Mouse (Mus musculus) hindbrain, embryonic 14.5 days (tissue): ENCODE results near the gene Pde6c. TPM values are rescaled to one million over a fixed set of nuclear protein-coding genes. Genes with fewer than 3 reads are reported as not detected.

ENCODE experiments used
- ATAC-seq: fragments of 200-750 bp; cut with Nextera tagmentation; 2 replicates; pipeline ENCODE4 v1.8.0; 2017; ENCODE audit warnings: moderate number of reproducible peaks, mild to moderate bottlenecking, moderate TSS enrichment, moderate library complexity; ENCODE audit not compliant: low FRiP score
- DNase-seq: peaks from one replicate; pipeline ENCODE4 v3.0.0-alpha.2; 2015; ENCODE audit warnings: low spot score
- H3K27ac ChIP-seq: fragments of 300-500 bp; sonication (generic); 2 replicates; pipeline ENCODE4 v1.5.1; 2014; ENCODE audit warnings: mild to moderate bottlenecking, moderate library complexity
- H3K27me3 ChIP-seq: fragments of 300-500 bp; sonication (generic); 2 replicates; pipeline ENCODE4 v1.6.1; 2014; ENCODE audit warnings: mild to moderate bottlenecking, low read length, mixed read lengths; ENCODE audit not compliant: control insufficient read depth, insufficient read depth
- H3K36me3 ChIP-seq: fragments of 300-500 bp; sonication (generic); replicated peaks from 2 replicates; pipeline ENCODE4 v1.6.1; 2014; ENCODE audit not compliant: control insufficient read depth, insufficient read depth
- H3K4me1 ChIP-seq: fragments of 300-500 bp; sonication (generic); replicated peaks from 2 replicates; pipeline ENCODE4 v1.6.1; 2014; ENCODE audit warnings: antibody characterized with exemption, low read length, mixed read lengths; ENCODE audit not compliant: control insufficient read depth, insufficient read depth
- H3K4me2 ChIP-seq: fragments of 300-500 bp; sonication (generic); replicated peaks from 2 replicates; pipeline ENCODE4 v1.6.1; 2014; ENCODE audit warnings: mild to moderate bottlenecking, moderate library complexity
- H3K4me3 ChIP-seq: fragments of 300-500 bp; sonication (generic); replicated peaks from 2 replicates; pipeline ENCODE4 v1.5.1; 2014; ENCODE audit warnings: mild to moderate bottlenecking, low read length
- H3K9ac ChIP-seq: fragments of 300-500 bp; sonication (generic); 2 replicates; pipeline ENCODE4 v1.6.1; 2014
- H3K9me3 ChIP-seq: fragments of 300-500 bp; sonication (generic); 2 replicates; pipeline ENCODE4 v1.6.1; 2016; ENCODE audit warnings: low read length; ENCODE audit not compliant: control insufficient read depth
- WGBS: fragments of 180-500 bp; shearing (Covaris S2); extraction: QIAGEN DNeasy Blood & Tissue Kit; methylation state at CpG from one replicate; pipeline ENCODE4 v1.1.7; 2014; 5-methylcytosine and 5-hydroxymethylcytosine counted together
- polyA plus RNA-seq: library from polyadenylated mRNA; unstranded; fragments of >200 nt; fragmentation: Nextera tagmentation; extraction: Ambion mirVana; gene quantifications from 2 replicates; pipeline ENCODE4 v1.2.1, GENCODE M21; 2014

Pde6c gene
- polyA plus RNA-seq, 1 experiment from 2014 or later = 0.21 TPM

- H3K27ac ChIP-seq = no peak overlapping the region
- WGBS = 96% methylated on average over 15 of the region's 15 CpGs
Observed at GRCm38 (mm10) chr19:38109506-38110242, 22.9 kb upstream of the Pde6c start.

GRCm38 (mm10) chr19:38111056-38111455 lies 21.5 kb upstream of the Pde6c start:
- no peak for ATAC-seq
- WGBS = 84% methylated on average over 8 of the region's 8 CpGs

More at GRCm38 (mm10) chr19:38109506-38110242, 22.9 kb upstream of the Pde6c start:
- Histone ChIP-seq H3K4me1 (no peaks in the 10 kb centered on the region), H3K4me2 (no peak overlapping the region), H3K9ac (no peak overlapping the region), H3K36me3 (no peaks in the 10 kb centered on the region), H3K9me3 (no peaks in the 10 kb centered on the region), H3K4me3 (no peak overlapping the region), H3K27me3 (no peaks in the 10 kb centered on the region)
- no peak for ATAC-seq
- DNase-seq = no peak

GRCm38 (mm10) chr19:38112575-38112974 lies 20.0 kb upstream of the Pde6c start:
- Histone ChIP-seq H3K27me3 (no peaks in the 10 kb centered on the region), H3K4me2 (no peak overlapping the region), H3K4me1 (no peaks in the 10 kb centered on the region), H3K36me3 (no peaks in the 10 kb centered on the region), H3K9ac (no peak overlapping the region), H3K4me3 (no peak overlapping the region), H3K27ac (no peak overlapping the region), H3K9me3 (no peaks in the 10 kb centered on the region)
- WGBS = 51% methylated on average over 4 of the region's 4 CpGs
- DNase-seq (no peak), ATAC-seq (no peak)

More at GRCm38 (mm10) chr19:38111056-38111455, 21.5 kb upstream of the Pde6c start:
- H3K4me2 ChIP-seq = no peak overlapping the region
- DNase-seq = no peak
- no peak overlapping the region for H3K9ac ChIP-seq
- H3K27ac ChIP-seq = no peak overlapping the region
- no peaks in the 10 kb centered on the region for H3K4me1 ChIP-seq
- H3K9me3 ChIP-seq = no peaks in the 10 kb centered on the region
- no peak overlapping the region for H3K4me3 ChIP-seq
- no peaks in the 10 kb centered on the region for H3K36me3 ChIP-seq
- H3K27me3 ChIP-seq = no peaks in the 10 kb centered on the region

DNA sequence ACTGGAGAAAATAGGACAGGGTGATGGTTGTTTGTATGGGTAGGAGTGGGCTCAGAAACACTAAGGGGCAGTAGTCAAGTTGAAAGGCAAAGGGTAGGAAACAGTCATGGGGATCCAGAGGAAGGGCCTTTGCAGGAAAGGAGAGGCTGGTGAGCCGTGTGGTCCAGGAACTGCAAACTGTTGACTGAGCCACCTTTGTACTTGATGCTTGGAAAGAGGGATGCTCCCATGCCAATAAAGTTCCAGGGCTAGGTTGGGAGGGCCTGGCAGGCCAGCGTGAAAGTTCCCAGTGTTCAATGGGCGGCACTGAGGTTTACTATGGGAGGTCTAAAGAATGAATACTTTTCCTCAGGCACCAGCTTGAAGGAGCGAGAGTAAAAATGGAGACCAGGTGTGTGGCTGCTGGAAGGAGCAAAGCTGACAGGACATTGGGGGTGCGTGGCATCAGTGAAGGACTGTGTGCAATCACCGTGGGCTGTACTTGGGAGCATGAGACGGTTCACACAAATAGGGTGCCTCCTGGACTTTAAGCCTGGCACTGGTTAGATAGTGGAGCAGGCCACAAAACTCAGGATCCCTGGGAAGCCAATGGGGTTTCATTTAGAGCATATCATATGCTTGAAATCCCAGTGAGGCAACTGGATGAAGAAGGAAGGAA lies 17.6 kb upstream of the Pde6c start:
- DNase-seq = no peak
- Histone ChIP-seq H3K4me1 (no peaks in the 10 kb centered on the region), H3K4me2 (no peak overlapping the region), H3K9me3 (no peaks in the 10 kb centered on the region), H3K27ac (no peak overlapping the region), H3K9ac (no peak overlapping the region), H3K36me3 (no peaks in the 10 kb centered on the region), H3K4me3 (no peak overlapping the region), H3K27me3 (no peaks in the 10 kb centered on the region)
- WGBS = 89% methylated on average over 7 of the region's 7 CpGs
- ATAC-seq = no peak

DNA sequence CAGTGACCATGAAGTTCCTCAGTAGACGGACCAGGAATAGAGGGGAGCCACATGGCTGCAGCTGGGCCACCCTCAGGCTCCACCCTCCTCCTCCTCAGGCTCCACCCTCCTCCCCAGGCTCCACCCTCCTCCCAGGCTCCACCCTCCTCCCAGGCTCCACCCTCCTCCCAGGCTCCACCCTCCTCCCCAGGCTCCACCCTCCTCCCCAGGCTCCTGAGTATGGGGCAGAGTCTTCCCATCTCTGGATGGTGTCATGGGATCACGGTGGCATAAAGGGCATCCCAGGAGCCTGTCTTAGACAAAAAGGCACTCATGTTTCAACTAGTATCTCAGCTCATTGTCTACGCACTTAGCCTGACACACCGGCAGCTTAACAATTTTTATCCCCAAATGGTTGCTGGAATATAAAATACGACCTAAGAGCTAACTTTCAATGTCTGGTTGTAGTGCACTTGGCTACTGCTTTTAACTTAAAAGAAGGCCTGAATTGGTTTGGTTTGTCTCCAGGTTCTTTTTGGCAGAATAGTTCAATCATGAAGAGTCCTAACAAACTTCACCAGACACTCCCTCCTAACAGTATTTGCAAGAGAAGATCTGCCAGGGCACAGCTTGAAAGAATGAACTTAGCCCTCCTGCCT lies 12.3 kb upstream of the Pde6c start:
- DNase-seq (no peak), ATAC-seq (no peak)
- Histone ChIP-seq H3K4me2 (no peak overlapping the region), H3K4me3 (no peak overlapping the region), H3K36me3 (no peaks in the 10 kb centered on the region), H3K27ac (no peak overlapping the region), H3K9ac (no peak overlapping the region), H3K4me1 (no peaks in the 10 kb centered on the region), H3K9me3 (no peaks in the 10 kb centered on the region), H3K27me3 (peaks cover 16% of the 10 kb centered on the region)
- WGBS = 86% methylated on average over 5 of the region's 5 CpGs

GRCm38 (mm10) chr19:38123921-38124320 lies 8.7 kb upstream of the Pde6c start:
- WGBS = 30% methylated on average over 9 of the region's 9 CpGs
- no peak for ATAC-seq

DNA sequence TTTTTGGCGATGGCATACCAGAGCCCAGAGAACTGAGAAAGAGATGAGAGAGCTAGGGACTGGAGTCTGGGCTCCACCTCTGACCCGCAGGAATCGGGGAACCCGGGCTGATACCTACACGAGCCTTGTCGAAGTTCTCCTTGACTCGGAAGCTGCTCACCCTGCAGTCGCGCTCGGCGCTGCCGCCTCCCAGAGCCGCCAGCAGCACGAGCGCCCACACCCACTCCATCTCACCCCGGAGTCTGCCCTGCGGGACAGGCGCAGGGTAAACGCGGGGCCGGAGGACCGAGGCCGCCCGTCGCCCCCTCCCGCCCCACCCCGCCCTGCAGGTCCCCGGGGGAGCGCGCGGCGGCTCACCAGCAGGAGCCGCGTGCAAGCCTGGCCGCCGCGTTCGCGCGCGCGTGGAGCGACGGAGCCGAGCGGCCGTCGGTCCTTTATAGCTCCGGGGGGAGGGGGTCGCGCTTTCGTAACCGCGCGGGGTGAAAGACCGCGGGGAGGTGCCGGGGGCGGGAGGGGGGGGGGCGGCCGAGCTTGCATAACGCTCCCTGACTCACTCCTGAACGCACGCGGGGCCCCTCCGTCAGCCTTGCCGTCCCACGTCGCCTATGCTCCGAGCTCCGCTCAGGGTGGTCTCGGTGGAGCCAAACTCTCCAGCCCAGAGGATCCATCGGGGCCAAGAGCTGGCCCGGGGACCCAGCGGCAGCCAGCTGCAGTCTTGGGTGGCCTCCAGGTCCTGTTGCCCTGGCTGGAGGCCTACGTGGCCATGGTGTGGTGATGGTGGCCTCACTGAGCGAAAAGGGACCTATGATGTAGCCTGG lies 8.0 kb upstream of the Pde6c start:
- DNase-seq (no peak), ATAC-seq (peak; percentile 75)
- Histone ChIP-seq H3K4me2 (peak overlapping the region; percentile 74), H3K36me3 (no peaks in the 10 kb centered on the region), H3K4me3 (peak overlapping the region; percentile 49), H3K9ac (peak overlapping the region; percentile 51), H3K27me3 (peaks cover 23% of the 10 kb centered on the region), H3K9me3 (no peaks in the 10 kb centered on the region), H3K4me1 (no peaks in the 10 kb centered on the region), H3K27ac (no peak overlapping the region)
- 1% methylated on average over 74 of the region's 77 CpGs for WGBS

More at GRCm38 (mm10) chr19:38123921-38124320, 8.7 kb upstream of the Pde6c start:
- Histone ChIP-seq H3K9ac (no peak overlapping the region), H3K9me3 (no peaks in the 10 kb centered on the region), H3K4me1 (no peaks in the 10 kb centered on the region), H3K36me3 (no peaks in the 10 kb centered on the region), H3K27me3 (peaks cover 23% of the 10 kb centered on the region), H3K4me3 (peak overlapping the region; percentile 49), H3K4me2 (peak overlapping the region; percentile 74), H3K27ac (no peak overlapping the region)
- no peak for DNase-seq

DNA sequence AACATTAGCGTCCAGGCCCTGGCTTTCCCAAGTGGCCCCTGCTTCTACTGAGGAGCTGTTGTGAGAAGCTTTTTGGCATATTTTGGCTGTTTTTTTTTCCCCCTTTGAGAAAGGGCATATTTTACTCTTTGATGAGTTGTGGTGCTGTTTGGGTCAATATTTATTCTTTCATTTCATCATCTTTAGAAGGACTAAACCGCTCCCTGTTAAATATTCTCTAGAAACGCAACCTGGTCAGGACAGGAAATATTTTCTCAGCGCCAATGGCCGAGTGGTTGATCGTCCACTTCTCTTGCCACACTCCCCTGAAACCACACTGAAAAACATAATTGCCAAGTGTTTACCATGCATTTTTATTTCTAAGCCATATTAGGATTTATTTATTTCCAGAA lies 7.4 kb upstream of the Pde6c start, which contains the start of gene Rbp4:
Gene Rbp4, minus strand, starts transcription at position 63 of the 392 bp plus-strand sequence.
- no peak within 1 kb of the TSS for H3K27ac ChIP-seq
- peak within 1 kb of the TSS; percentile 74 for H3K4me2 ChIP-seq
- H3K36me3 ChIP-seq = no peaks in the 10 kb centered on the region
- no peak for ATAC-seq
- peaks cover 23% of the 10 kb centered on the region for H3K27me3 ChIP-seq
- DNase-seq = no peak
- peak within 1 kb of the TSS; percentile 51 for H3K9ac ChIP-seq
- H3K4me3 ChIP-seq = peak within 1 kb of the TSS; percentile 49
- no peaks in the 10 kb centered on the region for H3K9me3 ChIP-seq
- no peaks in the 10 kb centered on the region for H3K4me1 ChIP-seq
- WGBS = 71% methylated on average over 6 of the region's 6 CpGs

- Histone ChIP-seq H3K4me1 (no peaks in the 10 kb centered on the region), H3K4me2 (no peak overlapping the region), H3K9ac (no peak overlapping the region), H3K4me3 (no peak overlapping the region), H3K9me3 (no peaks in the 10 kb centered on the region), H3K27ac (no peak overlapping the region), H3K27me3 (peaks cover 23% of the 10 kb centered on the region), H3K36me3 (no peaks in the 10 kb centered on the region)
- ATAC-seq = no peak
- 77% methylated on average over 8 of the region's 8 CpGs for WGBS
- no peak for DNase-seq
Observed at GRCm38 (mm10) chr19:38126656-38127055, 5.9 kb upstream of the Pde6c start.
